Mouse (Mus musculus) urinary bladder, postnatal 4 days (tissue): ENCODE measurements around the gene Myof.
A peak's percentile ranks its signal among the peaks of the same experiment; 100 is the strongest.

Experiments used
- DNase-seq, 2 experiments: peaks; one replicate each; pipeline ENCODE4 v3.0.0; 2021 to 2022; ENCODE audit warnings: low spot score in 2 of 2

Myof gene

DNA sequence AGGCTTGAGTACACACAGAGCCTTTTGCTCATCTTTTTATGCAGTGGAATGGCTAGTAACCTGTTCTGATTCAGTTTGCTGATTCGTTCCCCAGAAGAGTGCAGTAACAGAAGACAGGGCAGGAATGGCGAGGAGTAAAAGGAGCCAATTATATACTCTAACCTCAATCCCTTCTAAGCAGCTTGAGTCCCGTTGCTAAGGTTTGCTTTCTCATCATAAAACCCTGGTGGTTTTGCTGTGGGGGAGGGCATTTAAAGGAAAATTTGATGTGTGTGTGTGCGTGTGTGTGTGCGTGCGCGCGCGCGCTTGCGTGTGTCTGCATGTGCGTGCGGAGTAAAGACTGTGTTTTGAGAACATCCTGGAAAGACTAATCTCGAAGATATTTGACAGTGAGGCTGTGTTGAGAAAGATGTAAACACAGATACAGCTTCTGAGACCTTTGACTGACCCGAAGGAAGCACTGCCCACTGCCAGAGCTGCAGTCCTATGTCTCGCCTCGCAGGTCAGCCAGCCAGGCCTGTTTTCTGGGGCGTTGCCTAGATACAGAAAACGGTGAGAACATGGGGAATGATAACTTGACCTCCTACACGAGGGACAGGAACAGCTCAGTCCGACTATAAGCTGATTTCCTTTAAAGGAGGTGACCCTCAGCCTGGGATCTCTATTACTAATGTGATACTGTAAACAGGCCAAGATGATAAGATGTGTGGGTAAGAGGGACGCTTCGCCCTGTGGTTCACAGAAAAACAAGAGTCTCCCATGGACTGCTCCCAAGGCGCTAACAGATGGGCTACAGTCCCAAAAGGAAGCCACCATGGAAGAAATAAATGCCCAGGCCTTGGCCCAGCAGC lies 39.5 kb downstream of the Myof start:
- peak; percentile 63 to 66 for DNase-seq

DNA sequence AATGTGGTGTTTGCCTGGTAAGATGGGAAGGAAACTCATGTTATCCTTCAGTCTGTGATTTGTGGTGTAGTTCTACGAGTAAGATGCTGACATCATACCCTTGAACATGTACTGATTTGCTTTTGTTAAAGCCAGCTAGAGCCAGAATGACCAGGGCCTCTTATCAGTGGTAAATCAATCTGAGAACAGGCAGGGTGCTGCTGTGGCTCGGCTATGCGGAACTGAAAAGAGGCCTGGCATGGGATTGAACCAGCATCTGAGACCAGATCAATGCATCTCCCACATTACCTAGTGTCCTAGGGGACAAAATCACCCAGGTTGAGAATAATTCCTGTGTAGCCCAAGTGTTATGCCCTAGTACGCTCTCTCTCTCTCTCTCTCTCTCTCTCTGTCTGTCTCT lies 40.6 kb downstream of the Myof start:
- DNase-seq = no peak

DNA sequence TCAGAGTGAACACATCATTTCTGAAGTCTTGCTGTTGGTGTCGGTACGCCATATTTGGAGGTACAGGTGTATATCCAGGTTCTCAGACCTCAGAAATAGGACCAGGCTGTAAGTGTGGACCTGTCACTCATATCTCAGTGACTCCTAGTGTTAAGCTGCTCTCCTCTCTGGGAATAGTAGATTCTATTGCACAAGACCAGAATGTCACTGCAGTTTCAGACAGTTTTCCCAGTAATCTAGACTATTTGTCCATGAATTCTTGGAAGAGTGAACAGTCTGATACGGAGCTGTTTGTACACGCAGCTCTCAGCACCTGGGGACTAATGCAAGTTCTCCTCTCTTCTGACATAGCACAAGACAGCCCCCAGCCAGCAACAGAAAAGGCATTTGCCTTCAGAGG lies 42.4 kb downstream of the Myof start:
- DNase-seq = no peak

DNA sequence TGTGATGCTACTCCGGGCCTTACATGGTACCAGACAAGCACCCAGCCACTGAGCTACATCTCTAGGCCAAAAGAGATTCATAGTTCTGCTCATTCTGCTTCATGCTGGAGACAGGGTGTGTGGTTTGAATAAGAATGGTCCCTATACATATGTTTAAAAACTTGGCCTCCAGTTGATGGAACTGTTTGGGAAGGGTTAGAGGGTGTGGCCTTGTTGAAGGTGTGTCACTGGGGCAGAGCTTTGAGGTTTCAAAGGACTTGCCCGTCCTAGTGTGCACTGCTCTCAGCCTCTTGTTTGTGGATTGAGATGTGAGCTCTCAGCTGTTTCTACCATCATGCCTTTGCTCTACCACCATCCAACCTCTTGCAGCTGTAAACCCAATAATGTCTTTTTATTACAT lies 43.4 kb downstream of the Myof start:
- no peak for DNase-seq

- DNase-seq = no peak
Observed at GRCm38 (mm10) chr19:37994301-37994700, 49.1 kb downstream of the Myof start.

DNA sequence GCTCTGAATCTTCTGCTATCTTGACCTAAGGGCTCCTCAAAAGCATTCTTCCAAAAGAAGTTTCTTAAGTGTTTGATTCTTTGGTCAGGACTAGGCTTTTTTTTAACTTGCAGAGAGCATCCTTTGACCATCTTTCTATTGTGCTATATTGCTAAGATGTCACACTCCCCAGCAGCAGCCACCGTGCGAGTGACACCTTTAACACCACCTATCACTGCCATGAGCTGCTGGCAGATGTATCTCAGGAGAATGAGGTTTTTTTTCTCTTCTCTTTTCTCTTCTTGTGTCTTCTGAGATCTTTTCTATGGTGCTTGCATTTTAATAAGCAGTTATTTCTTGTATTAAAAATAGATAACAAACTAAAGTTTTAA lies 51.2 kb downstream of the Myof start:
- DNase-seq = no peak

DNA sequence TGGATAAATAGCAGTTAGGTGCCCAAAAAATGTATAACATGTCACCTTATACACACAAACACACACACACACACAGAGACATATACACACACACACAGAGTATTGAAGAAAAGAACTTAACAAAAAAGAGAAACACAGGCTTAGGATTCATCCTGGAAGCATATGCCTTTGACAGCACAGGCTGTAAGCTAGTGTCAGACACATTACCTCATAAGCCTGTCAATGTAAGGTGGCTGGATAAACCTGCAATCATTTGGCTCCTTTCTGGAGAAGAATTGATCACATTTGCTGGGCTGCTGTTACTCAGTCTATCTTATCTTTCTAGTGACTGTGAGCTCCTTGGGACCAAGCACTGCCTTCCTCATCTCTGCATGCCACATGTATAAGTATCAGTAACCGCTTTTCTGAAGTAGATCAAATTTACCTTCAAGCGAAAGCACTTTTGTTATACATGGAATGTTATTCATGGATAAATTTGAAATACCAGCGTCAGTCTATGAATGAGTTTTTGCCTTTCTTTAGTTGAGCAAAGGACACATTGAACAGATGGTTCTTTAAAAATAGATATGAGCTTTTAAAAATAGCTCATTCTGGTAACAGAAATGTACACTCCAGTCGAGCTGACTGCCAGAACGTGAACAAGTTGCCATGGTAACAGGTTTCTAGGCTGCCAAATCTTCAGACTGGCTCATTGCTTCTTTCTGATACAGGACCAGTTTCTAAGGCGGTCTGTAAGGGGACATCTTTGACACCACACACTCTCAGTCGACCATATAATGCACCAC lies 51.8 kb downstream of the Myof start:
- no peak for DNase-seq

DNA sequence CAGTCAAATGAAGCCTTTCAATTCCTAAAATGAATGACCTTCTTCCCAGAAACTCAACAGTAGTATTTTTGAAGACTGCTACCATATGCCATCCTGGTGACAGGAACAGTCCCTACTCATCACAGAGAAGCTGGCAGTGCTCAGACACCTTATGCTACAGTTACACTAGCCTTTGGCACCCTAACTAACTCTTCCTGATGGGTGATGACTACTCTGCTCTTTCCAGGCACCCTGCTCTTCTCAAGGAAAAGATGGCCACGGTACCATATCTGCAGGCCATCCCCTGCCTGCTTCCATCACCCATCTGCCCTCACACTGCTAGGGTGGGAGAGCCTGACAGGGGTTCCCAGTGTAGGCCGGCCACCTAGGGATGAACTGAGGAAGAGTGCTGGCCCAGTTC lies 53.4 kb downstream of the Myof start:
- no peak for DNase-seq

DNA sequence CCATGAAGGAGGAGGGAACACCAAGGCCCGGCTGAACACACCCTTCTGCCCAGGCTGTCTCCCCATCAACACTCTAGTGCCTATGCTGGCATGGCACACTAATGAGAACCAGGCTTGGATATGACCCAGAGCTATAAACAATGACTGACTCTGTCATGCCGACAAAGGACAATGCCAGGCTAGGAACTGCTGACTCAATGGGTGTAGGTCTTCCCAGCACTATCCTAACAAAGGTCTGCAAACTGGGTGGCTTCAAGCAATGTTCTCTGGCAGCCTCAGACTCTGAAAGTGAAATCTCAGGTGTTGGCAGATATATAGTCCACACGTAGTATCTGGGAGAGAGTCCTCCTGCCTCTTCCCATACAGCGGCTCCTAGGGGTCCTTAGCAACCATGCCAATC lies 55.2 kb downstream of the Myof start:
- no peak for DNase-seq

GRCm38 (mm10) chr19:37985730-37986129 lies 57.6 kb downstream of the Myof start:
- peak in 1 of 2 experiments; percentile 37 for DNase-seq

DNA sequence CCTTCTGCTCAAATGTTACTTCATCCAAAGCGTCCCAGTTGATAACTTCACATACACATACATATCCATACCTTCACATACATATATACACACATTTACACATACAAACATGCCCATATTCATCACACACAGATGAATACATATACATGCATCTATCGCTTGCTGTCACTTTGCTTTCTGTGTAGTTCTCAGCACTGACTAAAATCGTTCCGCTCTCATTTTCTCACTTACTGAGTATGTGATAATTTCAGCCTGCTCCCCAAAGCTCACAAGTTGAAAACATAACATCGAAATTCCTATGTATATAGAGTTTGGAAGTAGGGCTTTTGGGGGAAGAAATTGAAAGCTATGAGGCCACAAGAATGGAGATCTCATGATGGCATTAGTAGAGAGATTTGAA lies 67.4 kb downstream of the Myof start:
- no peak for DNase-seq

DNA sequence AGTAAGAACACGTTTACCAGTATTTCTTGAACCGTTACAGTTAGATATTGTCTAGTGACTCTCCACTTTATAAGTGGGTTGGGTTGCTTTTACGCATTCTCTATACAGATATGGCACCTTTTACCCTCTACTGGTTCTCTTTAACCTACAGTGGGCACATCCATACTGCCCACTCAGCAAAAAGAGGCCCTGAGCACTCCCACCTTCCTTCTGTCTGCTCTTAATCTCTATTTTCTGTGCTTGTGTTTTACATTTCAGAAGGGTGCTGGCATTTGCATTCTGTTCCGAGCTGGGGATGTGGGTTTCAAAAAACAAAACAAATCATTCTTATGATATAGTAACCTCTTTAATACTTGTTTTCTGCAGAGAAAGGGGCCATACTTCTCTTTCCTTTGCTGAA lies 72.8 kb downstream of the Myof start:
- DNase-seq = no peak

- no peak for DNase-seq
Observed at GRCm38 (mm10) chr19:37970004-37970403, 73.4 kb downstream of the Myof start.

DNA sequence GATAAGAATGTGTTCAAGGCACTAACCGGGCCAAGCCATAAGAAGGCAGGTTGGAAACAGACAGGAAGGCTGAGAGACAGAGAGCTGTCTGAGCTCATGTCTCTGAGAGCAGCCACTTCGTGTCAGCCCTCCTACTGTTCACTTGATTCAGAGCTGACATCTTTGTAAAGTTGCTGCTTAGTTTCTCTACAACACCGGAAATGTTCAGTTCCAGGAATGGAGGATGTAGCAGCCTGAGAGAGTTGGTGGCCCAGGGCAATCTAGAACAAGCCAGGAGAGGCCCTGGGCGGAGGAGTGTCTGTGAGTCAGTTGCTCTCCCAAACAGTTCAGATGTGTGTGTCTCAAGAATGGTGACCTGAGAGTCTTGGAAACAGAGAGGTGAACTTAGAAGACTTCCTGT lies 77.5 kb downstream of the Myof start:
- DNase-seq = no peak

- DNase-seq = no peak
Observed at GRCm38 (mm10) chr19:37963421-37963820, 80.0 kb downstream of the Myof start.

- no peak for DNase-seq
Observed at GRCm38 (mm10) chr19:37960791-37961190, 82.6 kb downstream of the Myof start.

DNA sequence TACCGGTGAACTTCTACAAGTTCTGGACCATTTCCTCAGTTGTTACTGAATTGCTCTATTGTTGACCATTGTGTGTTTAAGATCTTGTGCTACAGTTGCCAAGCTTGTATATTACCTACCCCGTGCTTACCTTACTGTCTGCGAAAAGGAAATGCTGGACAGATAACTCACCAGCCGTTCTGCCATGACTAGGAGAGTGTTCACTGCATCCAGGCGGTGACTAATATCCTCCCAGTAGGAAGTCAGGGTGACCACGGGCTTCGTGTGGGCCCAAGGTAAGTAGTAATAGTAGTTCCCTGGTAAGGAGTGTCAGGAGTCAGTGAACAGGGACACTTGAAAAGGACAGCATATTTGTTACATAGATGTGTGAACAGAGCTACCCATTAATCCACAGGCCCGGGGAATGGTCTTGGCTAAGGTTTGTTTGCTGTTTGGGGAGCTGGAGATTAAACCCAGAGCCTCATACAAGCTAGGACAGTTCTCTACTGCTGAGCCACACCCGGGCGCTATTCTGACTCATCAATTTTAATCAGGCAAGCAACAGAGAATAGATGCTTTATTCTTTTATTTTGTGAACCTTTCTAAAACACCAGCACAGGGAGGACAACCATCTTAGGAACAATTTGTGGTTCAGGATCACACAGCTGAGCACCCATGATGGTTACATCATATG lies 83.7 kb downstream of the Myof start:
- DNase-seq = no peak

DNA sequence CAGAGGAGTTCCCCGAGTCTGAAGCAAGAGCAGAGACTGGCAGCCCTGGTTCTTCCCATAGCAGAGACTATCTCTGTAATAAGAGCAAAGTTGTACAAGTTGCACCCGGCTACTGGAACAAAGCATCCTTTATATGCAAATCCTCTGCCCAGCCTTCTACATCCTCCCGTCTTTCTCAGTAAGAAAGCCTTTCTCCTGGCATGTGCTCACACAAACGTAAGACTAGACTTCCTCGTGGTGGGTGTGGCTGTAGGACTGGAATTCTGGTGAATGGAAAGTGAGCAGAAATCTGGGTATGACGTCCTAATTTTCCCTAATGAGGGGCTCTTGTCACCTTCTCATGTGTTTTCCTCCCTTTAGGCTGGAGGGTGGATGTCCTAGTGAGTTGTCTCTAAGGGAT lies 84.3 kb downstream of the Myof start:
- no peak for DNase-seq

GRCm38 (mm10) chr19:37957256-37957655 lies 86.1 kb downstream of the Myof start:
- no peak for DNase-seq

DNA sequence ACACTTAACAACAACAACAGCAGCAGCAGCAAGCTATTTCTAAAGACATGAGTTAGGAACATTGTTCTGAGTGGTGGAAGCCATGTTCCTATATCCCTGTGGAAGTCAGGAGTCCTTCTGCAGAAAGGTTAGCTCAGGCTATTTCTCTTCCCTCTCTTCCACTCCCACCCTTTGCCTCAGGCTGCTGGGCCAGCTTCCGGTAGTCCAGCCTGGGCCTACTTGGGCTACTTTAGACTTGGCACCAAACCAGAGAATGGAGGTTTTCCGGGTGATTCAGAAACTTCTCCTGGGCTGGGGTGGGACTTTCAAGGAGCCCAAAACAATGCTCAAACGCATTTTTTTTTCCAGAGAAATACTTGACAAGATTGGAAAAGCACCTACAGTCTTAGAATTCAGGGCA lies 87.4 kb downstream of the Myof start:
- no peak for DNase-seq

DNA sequence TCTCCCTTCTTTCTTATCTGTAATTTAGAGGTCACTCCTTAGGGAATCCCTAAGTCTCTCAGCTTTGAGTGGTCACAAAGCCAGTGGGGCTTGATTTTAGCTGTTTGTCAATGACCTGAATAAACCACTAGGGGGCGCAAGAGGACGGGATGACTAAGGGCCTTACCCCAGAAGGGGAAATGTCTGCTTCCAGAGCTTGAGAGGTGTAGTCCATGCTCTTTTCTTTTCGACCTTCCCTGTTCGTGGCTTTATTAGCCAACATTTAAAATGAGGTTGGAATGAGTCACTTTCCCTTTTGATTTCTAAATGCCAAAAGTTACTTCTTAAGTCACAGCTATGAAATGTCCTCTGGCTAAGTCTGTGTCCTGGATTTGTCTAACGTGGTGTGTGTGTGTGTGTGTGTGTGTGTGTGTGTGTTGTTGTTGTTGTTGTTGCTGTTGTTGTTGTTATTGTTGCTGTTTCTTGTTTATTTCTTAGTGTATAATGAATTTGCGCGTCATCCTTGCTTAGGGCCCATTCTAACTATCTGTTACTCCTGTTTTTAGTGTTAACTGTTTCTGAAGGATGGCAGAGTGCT lies 87.9 kb downstream of the Myof start:
- DNase-seq = peak; percentile 51 to 80

GRCm38 (mm10) chr19:37954772-37955171 lies 88.6 kb downstream of the Myof start:
- DNase-seq = no peak
